Mouse (Mus musculus) heart, embryonic 16.5 days (tissue): ENCODE measurements around the gene Tspan31. TPM values are rescaled to one million over a fixed set of nuclear protein-coding genes. Genes with fewer than 3 reads are reported as not detected.

Experiments used
- ATAC-seq: fragments of 200-750 bp; cut with Nextera tagmentation; replicated peaks from 2 replicates; pipeline ENCODE4 v1.8.0; 2017; ENCODE audit warnings: moderate number of reproducible peaks; ENCODE audit not compliant: insufficient read depth, low FRiP score; ENCODE audit errors: extremely low read depth
- H3K27ac ChIP-seq: fragments of 300-500 bp; sonication (generic); 2 replicates; pipeline ENCODE4 v1.5.1; 2014; ENCODE audit warnings: mild to moderate bottlenecking, low read length, control low read depth, moderate library complexity
- H3K27me3 ChIP-seq: fragments of 300-500 bp; sonication (generic); 2 replicates; pipeline ENCODE4 v1.6.1; 2014; ENCODE audit warnings: low read length, mixed read lengths; ENCODE audit not compliant: control insufficient read depth, insufficient read depth
- H3K36me3 ChIP-seq: fragments of 300-500 bp; sonication (generic); 2 replicates; pipeline ENCODE4 v1.6.1; 2014; ENCODE audit not compliant: control insufficient read depth, insufficient read depth
- H3K4me1 ChIP-seq: fragments of 300-500 bp; sonication (generic); 2 replicates; pipeline ENCODE4 v1.6.1; 2014; ENCODE audit warnings: low read length, mixed read lengths; ENCODE audit not compliant: control insufficient read depth, insufficient read depth
- H3K4me2 ChIP-seq: fragments of 300-500 bp; sonication (generic); 2 replicates; pipeline ENCODE4 v1.6.1; 2014; ENCODE audit warnings: low read depth, mild to moderate bottlenecking, control low read depth, low read length
- H3K4me3 ChIP-seq: fragments of 300-500 bp; sonication (generic); 2 replicates; pipeline ENCODE4 v1.5.1; 2014; ENCODE audit warnings: mild to moderate bottlenecking, control low read depth, low read length
- H3K9ac ChIP-seq: fragments of 300-500 bp; sonication (generic); 2 replicates; pipeline ENCODE4 v1.6.1; 2014; ENCODE audit warnings: low read length, control low read depth
- H3K9me3 ChIP-seq: fragments of 300-500 bp; sonication (generic); replicated peaks from 2 replicates; pipeline ENCODE4 v1.6.1; 2016; ENCODE audit warnings: low read length; ENCODE audit not compliant: control insufficient read depth
- WGBS: fragments of 180-500 bp; shearing (Covaris S2); extraction: QIAGEN DNeasy Blood & Tissue Kit; methylation state at CpG from one replicate; pipeline ENCODE4 v1.1.7; 2014; 5-methylcytosine and 5-hydroxymethylcytosine counted together
- polyA plus RNA-seq: library from polyadenylated mRNA; unstranded; fragments of >200 nt; fragmentation: Nextera tagmentation; extraction: Ambion mirVana; gene quantifications from 2 replicates; pipeline ENCODE4 v1.2.1, GENCODE M21; 2015

The Tspan31 gene
- 110 and 112 TPM in 2 replicates for polyA plus RNA-seq

- ATAC-seq = peak; percentile 90
- H3K4me3 ChIP-seq = peak within 1 kb of the TSS; percentile 76
- 2% methylated on average over 36 of the region's 36 CpGs for WGBS
- peak within 1 kb of the TSS; percentile 88 for H3K27ac ChIP-seq
- peaks cover 17% of the 10 kb centered on the region for H3K4me1 ChIP-seq
- peaks cover 5% of the 10 kb centered on the region for H3K27me3 ChIP-seq
- peaks cover 30% of the 10 kb centered on the region for H3K36me3 ChIP-seq
- no peaks in the 10 kb centered on the region for H3K9me3 ChIP-seq
- peak within 1 kb of the TSS; percentile 80 for H3K9ac ChIP-seq
- peak within 1 kb of the TSS; percentile 97 for H3K4me2 ChIP-seq
Measured at GRCm38 (mm10) chr10:127070190-127071121, at the start of gene Tspan31. Gene Tspan31, minus strand, starts transcription at chr10:127070264.

GRCm38 (mm10) chr10:127119229-127119628, 49.2 kb upstream of the Tspan31 start:
- H3K27me3 ChIP-seq = no peaks in the 10 kb centered on the region
- H3K4me2 ChIP-seq = no peak overlapping the region
- no peak overlapping the region for H3K4me3 ChIP-seq
- WGBS = 89% methylated on average over 10 of the region's 10 CpGs
- ATAC-seq = no peak
- peaks cover 6% of the 10 kb centered on the region for H3K4me1 ChIP-seq
- H3K36me3 ChIP-seq = peaks cover 16% of the 10 kb centered on the region
- no peaks in the 10 kb centered on the region for H3K9me3 ChIP-seq
- no peak overlapping the region for H3K9ac ChIP-seq
- no peak overlapping the region for H3K27ac ChIP-seq

DNA sequence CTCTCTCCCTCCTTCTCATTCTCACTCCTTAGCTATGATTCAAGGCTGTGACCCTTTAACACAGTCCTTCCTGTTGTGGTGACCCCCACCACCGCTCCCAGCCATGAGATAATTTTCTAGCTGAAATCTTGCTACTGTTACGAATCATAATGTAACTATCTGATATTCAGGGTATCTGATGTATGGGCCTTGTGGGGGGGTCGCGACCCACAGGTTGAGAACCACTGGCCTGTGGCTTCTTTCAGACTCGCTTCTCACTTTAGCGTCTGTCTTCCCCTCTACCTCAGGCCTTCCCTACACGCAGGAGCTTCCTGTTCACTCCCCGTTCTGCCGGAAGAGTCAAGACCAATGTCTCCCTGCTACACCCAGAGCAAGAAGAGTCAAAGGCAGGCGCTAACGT, 48.4 kb upstream of the Tspan31 start:
- Histone ChIP-seq H3K4me3 (no peak overlapping the region), H3K36me3 (peaks cover 16% of the 10 kb centered on the region), H3K27ac (no peak overlapping the region), H3K27me3 (no peaks in the 10 kb centered on the region), H3K9me3 (no peaks in the 10 kb centered on the region), H3K4me1 (peaks cover 6% of the 10 kb centered on the region), H3K9ac (no peak overlapping the region), H3K4me2 (no peak overlapping the region)
- 89% methylated on average over 11 of the region's 11 CpGs for WGBS
- no peak for ATAC-seq

- ATAC-seq = no peak
- WGBS = 77% methylated on average over 2 of the region's 2 CpGs
Measured at GRCm38 (mm10) chr10:127115068-127115467, 45.0 kb upstream of the Tspan31 start.

GRCm38 (mm10) chr10:127114408-127114807, 44.3 kb upstream of the Tspan31 start:
- Histone ChIP-seq H3K4me1 (no peaks in the 10 kb centered on the region), H3K27ac (no peak overlapping the region), H3K9me3 (no peaks in the 10 kb centered on the region), H3K9ac (no peak overlapping the region), H3K4me2 (no peak overlapping the region), H3K27me3 (no peaks in the 10 kb centered on the region), H3K4me3 (no peak overlapping the region), H3K36me3 (peaks cover 21% of the 10 kb centered on the region)
- ATAC-seq = no peak
- 88% methylated on average over 11 of the region's 11 CpGs for WGBS

More at GRCm38 (mm10) chr10:127115068-127115467, 45.0 kb upstream of the Tspan31 start:
- H3K4me3 ChIP-seq = no peak overlapping the region
- no peaks in the 10 kb centered on the region for H3K9me3 ChIP-seq
- peaks cover 21% of the 10 kb centered on the region for H3K36me3 ChIP-seq
- no peak overlapping the region for H3K4me2 ChIP-seq
- H3K4me1 ChIP-seq = no peaks in the 10 kb centered on the region; the same call in 1 of the 2 replicates
- H3K27me3 ChIP-seq = no peaks in the 10 kb centered on the region
- no peak overlapping the region for H3K27ac ChIP-seq
- no peak overlapping the region for H3K9ac ChIP-seq

GRCm38 (mm10) chr10:127111001-127111887, 41.2 kb upstream of the Tspan31 start:
- H3K27ac ChIP-seq = no peak overlapping the region
- peaks cover 8% of the 10 kb centered on the region for H3K36me3 ChIP-seq
- no peaks in the 10 kb centered on the region for H3K4me1 ChIP-seq
- WGBS = 81% methylated on average over 15 of the region's 15 CpGs
- no peak for ATAC-seq
- no peak overlapping the region for H3K4me3 ChIP-seq
- no peaks in the 10 kb centered on the region for H3K9me3 ChIP-seq
- H3K4me2 ChIP-seq = no peak overlapping the region
- H3K27me3 ChIP-seq = no peaks in the 10 kb centered on the region
- H3K9ac ChIP-seq = no peak overlapping the region

DNA sequence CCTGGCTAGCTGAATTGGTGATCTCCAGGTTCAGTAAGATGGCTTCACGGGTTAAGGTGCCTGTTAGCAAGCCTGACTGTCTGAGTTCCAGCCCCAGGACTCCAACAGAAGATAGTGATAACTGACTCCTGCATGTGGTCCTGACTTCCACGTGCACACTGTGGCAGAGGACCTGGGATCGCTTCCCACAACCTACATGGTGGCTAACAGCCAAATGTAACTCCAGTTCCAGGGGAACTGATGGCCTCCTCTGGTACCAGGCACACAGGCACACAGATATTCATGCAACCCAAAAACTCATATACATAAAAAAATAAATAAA, 38.2 kb upstream of the Tspan31 start:
- Histone ChIP-seq H3K4me1 (no peaks in the 10 kb centered on the region), H3K27ac (no peak overlapping the region), H3K36me3 (0 out of 2 replicates have a peak, but pooled peaks cover 5% of the 10 kb centered on the region), H3K4me2 (no peak overlapping the region), H3K27me3 (no peaks in the 10 kb centered on the region), H3K9ac (no peak overlapping the region), H3K4me3 (no peak overlapping the region), H3K9me3 (no peaks in the 10 kb centered on the region)
- ATAC-seq = no peak
- 67% methylated on average over 3 of the region's 3 CpGs for WGBS

DNA sequence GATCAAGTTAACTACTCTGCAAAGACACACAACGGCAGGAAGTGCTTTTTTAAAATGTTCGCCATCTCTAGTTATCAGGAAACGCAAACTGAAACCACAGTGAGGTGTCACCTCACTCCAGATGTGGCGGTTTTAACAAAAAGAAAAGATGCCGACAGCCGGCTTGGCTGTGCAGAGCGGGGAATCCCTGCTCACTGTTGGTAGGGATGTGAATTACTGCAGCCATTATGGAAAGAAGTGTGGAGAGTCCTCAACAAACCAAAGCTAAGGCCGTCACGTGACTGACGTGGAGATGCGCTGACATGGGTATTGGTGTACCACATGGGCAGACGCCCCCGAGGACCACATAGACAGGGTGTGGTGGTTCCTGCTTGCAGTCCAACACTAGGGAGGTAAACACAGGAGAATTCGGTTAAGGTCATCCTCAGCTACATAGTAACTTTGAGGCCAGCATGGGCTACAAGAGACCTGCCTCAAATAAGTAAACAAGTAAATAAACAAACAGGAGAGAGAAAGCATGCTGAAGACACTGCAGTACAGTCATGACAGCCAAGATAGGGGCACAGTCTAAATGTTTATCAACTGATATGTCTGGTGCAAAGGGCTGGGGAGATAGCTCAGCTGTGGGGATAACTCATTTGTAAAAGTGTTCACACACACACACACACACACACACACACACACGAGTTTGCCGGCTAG, 37.6 kb upstream of the Tspan31 start:
- 80% methylated on average over 16 of the region's 16 CpGs for WGBS
- ATAC-seq = peak; percentile 37; the same call in 1 of the 2 replicates
- no peak overlapping the region for H3K9ac ChIP-seq
- no peak overlapping the region for H3K4me3 ChIP-seq
- no peak overlapping the region for H3K27ac ChIP-seq
- no peak overlapping the region for H3K4me2 ChIP-seq
- no peaks in the 10 kb centered on the region for H3K4me1 ChIP-seq
- H3K27me3 ChIP-seq = no peaks in the 10 kb centered on the region
- no peaks in the 10 kb centered on the region for H3K9me3 ChIP-seq
- 0 out of 2 replicates have a peak, but pooled peaks cover 5% of the 10 kb centered on the region for H3K36me3 ChIP-seq
